Mouse (Mus musculus) erythroid progenitor cell, adult 5-6 weeks (primary cell): ENCODE results near the gene Dusp18. TPM values are rescaled to one million over a fixed set of nuclear protein-coding genes. Genes with fewer than 3 reads are reported as not detected.
A peak's percentile ranks its signal among the peaks of the same experiment; 100 is the strongest.

Experiments used
- ATAC-seq: replicated peaks from 2 replicates; pipeline ENCODE4 v1.8.0; 2016; ENCODE audit warnings: moderate number of reproducible peaks, mild to moderate bottlenecking, moderate TSS enrichment, inconsistent platforms; ENCODE audit not compliant: poor library complexity, low FRiP score, severe bottlenecking
- total RNA-seq, 2 experiments: library from RNA; stranded (forward) in 1 of 2; stranded (reverse) in 1 of 2; fragments of 150-400 nt in 1 of 2; fragments of 186-747, 209-891 nt in 1 of 2; gene quantifications; 2 replicates each; pipeline versions ENCODE4 v1.2.3 to v1.2.4; 2015 to 2017; ENCODE audit warnings: low replicate concordance in 2 of 2

Dusp18 gene
- total RNA-seq (2015; ENCODE audit: low replicate concordance), result not detected in 2 replicates
- not detected in 2 replicates for total RNA-seq (2017; ENCODE audit: low replicate concordance)

GRCm38 (mm10) chr11:3894406-3895281 is at the start of gene Dusp18, which contains the start of gene 4921536K21Rik:
Dusp18 (plus strand) TSS chr11:3895240.
4921536K21Rik (minus strand) TSS chr11:3895098.
- ATAC-seq, result peak; percentile 68

GRCm38 (mm10) chr11:3846351-3846750 is 48.7 kb upstream of the Dusp18 start:
- ATAC-seq, result no peak

DNA sequence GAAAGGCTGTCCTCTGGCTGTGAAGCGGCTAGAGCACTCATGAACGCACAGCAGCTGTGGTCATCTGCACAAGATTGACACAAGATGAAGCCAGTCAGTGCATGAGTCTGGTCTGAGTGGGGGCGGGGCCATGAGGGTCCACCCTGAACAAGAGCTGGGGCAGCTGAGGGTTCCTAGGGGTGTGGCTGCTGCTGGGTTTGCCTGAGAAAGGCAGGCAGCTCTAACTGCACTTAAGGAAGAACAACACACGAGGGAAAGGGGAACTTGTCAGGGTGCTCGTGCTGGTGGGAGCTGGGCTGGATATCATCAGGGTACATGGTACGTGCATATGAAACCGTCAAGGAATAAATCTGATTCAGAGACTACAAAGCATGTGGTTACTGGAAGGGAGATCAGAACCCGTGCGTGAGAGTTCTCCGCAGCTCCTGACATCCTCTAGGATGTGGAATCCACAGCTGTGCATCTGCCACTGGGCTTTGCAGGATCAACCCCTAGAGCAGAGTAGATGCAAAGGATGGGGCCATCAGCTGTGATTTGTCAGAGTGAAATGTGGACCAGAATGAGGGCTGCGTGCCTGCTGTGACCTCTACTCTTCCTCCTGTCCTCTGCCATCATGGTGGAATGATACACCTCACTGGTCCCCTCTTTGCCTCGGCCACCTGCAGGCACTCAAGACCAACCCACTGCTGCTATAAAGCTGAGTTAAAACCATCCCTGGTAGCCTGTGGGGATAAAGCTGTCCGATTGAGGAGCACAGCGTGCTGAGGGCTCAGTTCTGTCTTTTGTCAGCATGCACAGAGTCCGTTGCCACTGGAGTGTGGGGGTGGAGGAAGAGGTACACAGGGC is 45.3 kb upstream of the Dusp18 start:
- no peak for ATAC-seq

DNA sequence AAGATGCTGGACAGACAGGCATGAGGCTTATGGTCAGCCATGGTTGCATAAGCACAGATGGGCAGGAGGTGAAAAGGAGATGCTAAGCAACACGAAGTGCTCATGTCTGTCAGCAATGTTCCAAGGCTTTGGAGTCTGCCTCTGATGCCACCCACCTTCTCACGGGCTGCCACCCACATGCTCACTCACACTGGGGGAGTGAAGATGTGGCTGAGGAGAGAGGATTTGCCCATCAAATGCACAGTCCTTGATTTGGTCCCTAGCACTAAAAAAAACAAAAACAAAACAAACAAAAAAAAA is 44.8 kb upstream of the Dusp18 start:
- ATAC-seq, result no peak

DNA sequence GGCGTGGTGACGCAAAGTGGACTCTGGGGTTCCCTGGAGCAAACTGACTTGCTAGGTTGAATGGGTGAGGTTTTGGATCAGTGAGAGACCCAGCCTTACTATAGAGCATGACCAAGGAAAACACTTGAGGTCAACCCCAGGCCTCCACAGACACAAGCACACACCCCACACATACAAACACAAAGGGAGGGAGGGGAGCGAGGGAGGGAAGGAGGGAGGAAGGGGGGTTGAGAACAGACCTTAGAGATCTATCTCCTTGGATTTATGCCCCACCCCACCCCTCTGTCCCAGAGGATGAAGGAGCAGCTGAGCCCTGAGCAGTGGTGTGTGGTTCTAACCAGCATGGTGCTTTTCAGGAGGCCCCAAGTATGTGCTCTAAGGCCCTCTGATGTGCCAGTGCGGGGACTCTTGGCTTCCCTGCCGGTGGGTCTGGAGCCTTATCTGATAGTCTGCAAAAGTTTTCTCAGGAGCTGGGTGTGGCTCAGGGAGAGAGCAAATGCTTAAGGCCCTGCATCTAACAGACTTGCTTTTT is 44.2 kb upstream of the Dusp18 start:
- ATAC-seq, result no peak

DNA sequence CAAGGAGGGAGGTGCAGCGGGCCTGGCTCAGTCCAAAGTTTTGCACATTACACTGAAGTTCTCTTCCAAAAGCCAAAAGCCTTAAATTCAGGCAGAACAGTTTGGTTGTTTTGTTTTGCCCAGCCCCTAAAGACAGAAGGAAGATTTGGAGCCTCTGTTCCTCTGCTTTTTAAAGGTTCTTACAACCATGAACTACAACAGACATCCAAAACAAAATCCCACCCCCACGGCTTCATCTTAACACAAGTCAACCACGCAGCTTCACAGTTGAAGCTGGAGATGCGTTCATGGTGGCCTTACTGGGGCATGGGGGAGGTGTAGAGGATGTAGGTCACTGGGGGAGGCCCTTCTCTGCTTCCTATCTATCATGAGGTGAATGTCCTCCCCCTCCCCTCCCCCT is 43.2 kb upstream of the Dusp18 start:
- no peak for ATAC-seq

- no peak for ATAC-seq
Measured at GRCm38 (mm10) chr11:3853031-3853430, 42.0 kb upstream of the Dusp18 start.

- no peak for ATAC-seq
Measured at GRCm38 (mm10) chr11:3853481-3854034, 41.5 kb upstream of the Dusp18 start.

- no peak for ATAC-seq
Measured at GRCm38 (mm10) chr11:3854156-3854555, 40.9 kb upstream of the Dusp18 start.

- ATAC-seq, result no peak
Measured at GRCm38 (mm10) chr11:3855846-3856245, 39.2 kb upstream of the Dusp18 start.

DNA sequence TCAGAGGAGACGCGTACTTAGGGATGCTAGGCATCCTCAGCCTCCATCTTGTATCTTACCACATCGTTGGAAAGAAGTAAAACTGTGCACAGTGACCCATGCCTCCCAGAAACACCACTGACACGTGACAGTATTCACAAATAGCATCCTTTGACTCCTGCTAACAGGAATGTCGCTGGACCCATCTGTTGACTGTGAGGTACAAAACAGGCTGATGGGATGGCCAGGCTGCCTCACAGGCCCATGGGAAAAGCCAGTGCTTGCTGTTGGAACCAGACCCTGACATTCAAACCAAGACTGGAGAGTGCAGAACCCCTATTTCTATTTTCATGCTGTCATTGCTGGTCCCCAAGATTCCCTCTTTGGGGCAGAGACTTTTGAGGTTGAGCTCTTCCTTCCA is 37.1 kb upstream of the Dusp18 start:
- ATAC-seq, result no peak

DNA sequence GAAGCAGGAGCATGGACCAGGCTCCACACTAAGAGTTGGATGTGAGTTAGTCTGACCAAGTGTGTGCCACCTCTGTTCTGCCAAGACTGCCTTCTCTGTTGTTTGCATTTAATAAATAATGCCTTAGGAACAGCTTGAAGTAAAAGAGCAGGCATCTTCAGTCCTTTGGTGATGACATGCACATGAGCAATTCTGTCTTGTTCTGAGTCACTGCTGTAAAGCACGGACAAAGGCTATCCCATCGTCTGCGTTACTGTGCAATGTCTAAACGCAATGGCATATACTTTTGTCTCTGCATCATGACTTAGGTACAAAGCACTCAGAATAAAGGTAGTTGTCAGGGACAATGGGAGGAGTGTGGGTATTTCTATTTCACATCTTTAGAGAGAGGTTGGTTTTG is 35.3 kb upstream of the Dusp18 start:
- no peak for ATAC-seq

- ATAC-seq, result no peak
Measured at GRCm38 (mm10) chr11:3860361-3860760, 34.7 kb upstream of the Dusp18 start.

- no peak for ATAC-seq
Measured at GRCm38 (mm10) chr11:3862661-3863453, 32.2 kb upstream of the Dusp18 start.

DNA sequence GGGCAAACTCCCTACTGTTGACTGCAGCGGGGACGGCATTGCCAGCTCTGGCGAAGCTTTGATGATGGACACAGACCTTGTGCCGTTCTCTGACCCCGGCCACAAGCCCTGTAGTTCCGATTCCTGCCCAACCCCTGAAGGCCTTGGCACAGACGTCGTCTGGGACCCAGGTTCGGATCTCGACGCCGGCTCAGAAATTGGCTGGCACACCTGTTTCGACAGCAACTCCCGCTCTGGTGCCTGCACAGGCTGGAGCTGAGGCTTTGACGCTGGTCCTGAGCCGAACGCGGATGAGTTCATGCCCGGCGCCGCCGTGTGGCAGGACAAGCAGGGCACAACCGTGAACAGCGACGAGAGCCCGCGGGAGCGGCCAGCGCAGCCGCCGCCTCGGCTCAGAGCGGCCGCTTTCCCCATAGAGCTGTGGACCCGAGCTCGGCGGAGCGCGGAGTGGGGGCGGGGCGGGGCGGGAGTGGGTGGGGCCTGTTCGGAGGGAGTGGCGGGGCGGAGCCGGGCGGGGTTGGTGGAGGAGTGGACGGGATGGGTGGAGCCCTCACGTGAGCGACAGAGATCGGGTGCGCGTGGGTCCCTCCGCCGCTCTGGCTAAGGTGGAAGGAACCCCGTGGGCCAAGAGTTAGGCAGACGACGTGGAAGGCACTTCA is 31.5 kb upstream of the Dusp18 start, which contains the start of gene Osbp2:
Gene Osbp2 (minus strand): TSS at position 450 of the 659 bp plus-strand sequence.
- peak; percentile 78 for ATAC-seq

- ATAC-seq, result no peak
Measured at GRCm38 (mm10) chr11:3864343-3864742, 30.7 kb upstream of the Dusp18 start.

DNA sequence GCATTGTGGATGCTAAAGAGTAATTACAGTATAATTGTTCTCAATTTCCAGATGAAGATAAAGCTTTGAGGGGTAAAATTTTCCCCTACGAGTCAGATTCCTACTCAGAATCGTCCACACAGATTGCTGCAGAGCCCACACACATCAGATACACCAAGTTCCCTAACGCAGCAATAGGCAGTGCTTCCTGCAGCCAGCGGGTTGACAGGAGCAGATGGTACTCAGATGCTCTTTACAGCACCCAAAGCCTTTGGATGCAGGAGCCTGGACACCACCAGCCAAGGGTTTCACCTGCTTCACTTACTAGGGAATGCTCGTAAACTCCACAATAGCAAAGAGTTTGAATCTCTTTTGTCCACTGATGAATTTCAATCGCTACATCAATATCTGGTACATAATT is 18.6 kb upstream of the Dusp18 start:
- no peak for ATAC-seq

GRCm38 (mm10) chr11:3878660-3879059 is 16.4 kb upstream of the Dusp18 start:
- ATAC-seq, result no peak

GRCm38 (mm10) chr11:3879836-3880235 is 15.2 kb upstream of the Dusp18 start:
- ATAC-seq, result 0 out of 2 replicates have a peak, but pooled peaks have one; percentile 47
